8 mouse cellular contexts compared by ENCODE assay signal in the genomic region with DNA sequence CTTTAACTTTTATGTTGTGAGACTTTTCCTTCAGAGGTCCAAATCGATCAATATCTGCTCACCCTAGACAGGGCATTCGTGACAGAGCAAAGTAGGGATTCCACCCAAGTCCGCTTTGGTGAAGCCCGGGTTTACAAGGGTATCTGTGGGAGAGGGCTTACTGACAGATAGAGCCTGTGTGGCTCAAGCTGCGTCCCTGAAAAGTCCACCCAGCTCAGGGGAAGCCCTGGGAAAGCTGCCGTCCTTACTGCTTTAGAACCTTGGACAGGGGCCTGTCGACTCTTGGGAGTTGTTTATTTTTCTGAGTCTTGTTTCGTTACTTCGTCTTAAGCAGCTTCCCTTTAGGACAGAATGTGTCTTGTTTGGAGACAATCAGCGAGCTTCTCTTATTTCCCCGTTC. TPM values are rescaled to one million over a fixed set of nuclear protein-coding genes. Genes with fewer than 3 reads are reported as not detected.
A peak's percentile ranks its signal among the peaks of the same experiment; 100 is the strongest.
DNase-seq lines count a peak whose midpoint lies in the region; ATAC-seq lines count a peak whose summit lies in the region.

No protein-coding gene starts in this region.

- 13% methylated on average over 11 of the region's 11 CpGs for WGBS in embryonic facial prominence, embryonic 11.5 days
- 11% methylated on average over 11 of the region's 11 CpGs for WGBS in midbrain, embryonic 11.5 days

- no peaks in the 10 kb centered on the region; the same call in 1 of the 2 replicates for H3K27me3 ChIP-seq in embryonic facial prominence, embryonic 11.5 days (ENCODE audit: control insufficient read depth, insufficient read depth, low read length)
- H3K27me3 ChIP-seq in midbrain, embryonic 11.5 days (ENCODE audit: control insufficient read depth, insufficient read depth, low read length), result peaks cover 15% of the 10 kb centered on the region

- H3K36me3 ChIP-seq in embryonic facial prominence, embryonic 11.5 days (replicated peaks; ENCODE audit: control insufficient read depth, insufficient read depth, low read depth, low read length), result no peaks in the 10 kb centered on the region
- H3K36me3 ChIP-seq in midbrain, embryonic 11.5 days (ENCODE audit: control insufficient read depth, insufficient read depth, low read length), result no peaks in the 10 kb centered on the region

- H3K9me3 ChIP-seq in embryonic facial prominence, embryonic 11.5 days (replicated peaks; ENCODE audit: control insufficient read depth, low read length), result no peaks in the 10 kb centered on the region
- H3K9me3 ChIP-seq in midbrain, embryonic 11.5 days (ENCODE audit: control insufficient read depth, low read length), result no peaks in the 10 kb centered on the region

- intact Hi-C loops in left cerebral cortex, postnatal 4 days (cut with DNase I), result no loop called here
- intact Hi-C loops in left cerebral cortex, postnatal 14 days (cut with DNase I), result loop anchor here (10.0 kb wide), 1 partner anchor 1232 kb away; no protein-coding TSS in a partner anchor

- no peaks in the 10 kb centered on the region for H3K4me1 ChIP-seq in embryonic facial prominence, embryonic 11.5 days (ENCODE audit: control insufficient read depth, insufficient read depth, low read length)
- H3K4me1 ChIP-seq in midbrain, embryonic 11.5 days (ENCODE audit: control insufficient read depth, insufficient read depth, low read length), result peaks cover 4% of the 10 kb centered on the region

- no peak overlapping the region for H3K4me3 ChIP-seq in embryonic facial prominence, embryonic 11.5 days (ENCODE audit: low read depth, low read length)
- H3K4me3 ChIP-seq in midbrain, embryonic 11.5 days (ENCODE audit: low read depth, low read length), result no peak overlapping the region

- no peak overlapping the region for H3K27ac ChIP-seq in embryonic facial prominence, embryonic 11.5 days (replicated peaks; ENCODE audit: low read depth, low read length)
- no peak overlapping the region for H3K27ac ChIP-seq in midbrain, embryonic 11.5 days (ENCODE audit: low read depth, low read length)

- H3K4me2 ChIP-seq in embryonic facial prominence, embryonic 11.5 days (ENCODE audit: low read depth, low read length), result no peak overlapping the region; the same call in 1 of the 2 replicates
- peak overlapping the region; percentile 98 for H3K4me2 ChIP-seq in midbrain, embryonic 11.5 days

- peak; percentile 1 for DNase-seq in left cerebral cortex, postnatal 4 days
- no peak for DNase-seq in left cerebral cortex, postnatal 14 days (ENCODE audit: low spot score in 2 of 2)
- peak; percentile 29 for DNase-seq in embryonic facial prominence, embryonic 11.5 days (ENCODE audit: low spot score)
- peak; percentile 37 for DNase-seq in induced T-regulatory cell, adult 2 months (ENCODE audit: low read depth)
- DNase-seq in midbrain, embryonic 11.5 days (ENCODE audit: low spot score, missing footprints), result peak; percentile 91
- no peak for DNase-seq in right cerebral cortex, postnatal 14 days
- no peak for DNase-seq in MN1 (ENCODE audit: low spot score)
- no peak for DNase-seq in cerebellum, postnatal 4 days (ENCODE audit: low spot score in 2 of 2)

- H3K9ac ChIP-seq in embryonic facial prominence, embryonic 11.5 days (replicated peaks; ENCODE audit: low read length), result no peak overlapping the region
- H3K9ac ChIP-seq in midbrain, embryonic 11.5 days (ENCODE audit: low read length), result no peak overlapping the region

- no peak for ATAC-seq in embryonic facial prominence, embryonic 11.5 days (replicated peaks; ENCODE audit: insufficient number of reproducible peaks, low FRiP score, low TSS enrichment, low read depth)
- no peak for ATAC-seq in midbrain, embryonic 11.5 days (ENCODE audit: low FRiP score)

RNA-seq across cellular contexts. Expression of a gene that starts 1.0 kb away (rescaled TPM):
- 1 to 10 TPM; 2.4 to 2.9 TPM for total RNA-seq in left cerebral cortex, postnatal 4 days (2021)
- total RNA-seq in left cerebral cortex, postnatal 14 days (2021), result 1 to 10 TPM; 1.1 to 1.4 TPM
- polyA plus RNA-seq in embryonic facial prominence, embryonic 11.5 days (2014; fragmentation: Nextera tagmentation; extraction: Ambion mirVana), result 0.74 and 1.4 TPM in 2 replicates
- polyA plus RNA-seq in midbrain, embryonic 11.5 days (2014; fragmentation: Nextera tagmentation; extraction: Ambion mirVana), result 1.6 and 1.7 TPM in 2 replicates

RNA-seq across cellular contexts. Expression of a gene that starts 26.2 kb away (rescaled TPM):
- 1 to 10 TPM; 3.5 to 3.8 TPM for total RNA-seq in left cerebral cortex, postnatal 4 days (2021)
- 1 to 10 TPM; 1.0 to 1.3 TPM for total RNA-seq in left cerebral cortex, postnatal 14 days (2021)
- 60.9 and 76.3 TPM in 2 replicates for polyA plus RNA-seq in embryonic facial prominence, embryonic 11.5 days (2014; fragmentation: Nextera tagmentation; extraction: Ambion mirVana)
- 65.6 and 71.3 TPM in 2 replicates for polyA plus RNA-seq in midbrain, embryonic 11.5 days (2014; fragmentation: Nextera tagmentation; extraction: Ambion mirVana)

Comparison
In these comparisons a context has a peak if more than half of its experiments do, and no peak if none do; other contexts are left out.
1. DNase-seq: peak in left cerebral cortex, postnatal 4 days (single experiment), embryonic facial prominence, embryonic 11.5 days (single experiment), induced T-regulatory cell, adult 2 months (single experiment) and midbrain, embryonic 11.5 days (single experiment); none in left cerebral cortex, postnatal 14 days (0 of 2), right cerebral cortex, postnatal 14 days (single experiment), MN1 (single experiment) and cerebellum, postnatal 4 days (0 of 2).